Mouse (Mus musculus) adrenal gland (tissue): ENCODE results near the gene Birc2.

ENCODE experiments used
- intact Hi-C: fragments of 180-260 bp; cut with DNase I; formaldehyde crosslinking; loops from one replicate; pipeline ENCODE4 v1.15.1; 2025

Birc2 gene

GRCm38 (mm10) chr9:7848191-7848590, 11.3 kb upstream of the Birc2 start:
- intact Hi-C loops = loop anchor here (5.0 kb wide), 1 partner anchor 131 kb away; no protein-coding TSS in a partner anchor

- intact Hi-C loops = loop anchor here (5.0 kb wide), 1 partner anchor 129 kb away; no protein-coding TSS in a partner anchor
Measured at GRCm38 (mm10) chr9:7846667-7847199, 9.9 kb upstream of the Birc2 start.

- intact Hi-C loops = loop anchor here (5.0 kb wide), 1 partner anchor 128 kb away; no protein-coding TSS in a partner anchor
Measured at GRCm38 (mm10) chr9:7845216-7845895, 8.5 kb upstream of the Birc2 start.

- intact Hi-C loops = no loop called here
Measured at GRCm38 (mm10) chr9:7841221-7841620, 4.4 kb upstream of the Birc2 start.

- intact Hi-C loops = loop anchor here (10.0 kb wide), 2 partner anchors 57 to 73 kb away; partner anchors contain the start of gene Tmem123
Measured at GRCm38 (mm10) chr9:7837806-7838440, 1.1 kb upstream of the Birc2 start.

- intact Hi-C loops = loop anchor here (10.0 kb wide), 2 partner anchors 58 to 72 kb away; partner anchors contain the start of gene Tmem123
Measured at GRCm38 (mm10) chr9:7836331-7836730, 533 bp downstream of the Birc2 start.

- intact Hi-C loops = loop anchor here (10.0 kb wide), 2 partner anchors 59 to 71 kb away; partner anchors contain the start of gene Tmem123
Measured at GRCm38 (mm10) chr9:7835302-7835701, 1.6 kb downstream of the Birc2 start.

GRCm38 (mm10) chr9:7833421-7833820, 3.4 kb downstream of the Birc2 start:
- intact Hi-C loops = loop anchor here (10.0 kb wide), 2 partner anchors 61 to 69 kb away; partner anchors contain the start of gene Tmem123

GRCm38 (mm10) chr9:7829531-7830528, 7.0 kb downstream of the Birc2 start:
- intact Hi-C loops = loop anchor here (10.0 kb wide), 2 partner anchors 65 kb away; partner anchors contain the start of gene Tmem123

- intact Hi-C loops = no loop called here
Measured at GRCm38 (mm10) chr9:7828706-7829105, 8.2 kb downstream of the Birc2 start.

- intact Hi-C loops = no loop called here
Measured at GRCm38 (mm10) chr9:7824916-7825315, 11.9 kb downstream of the Birc2 start.

- intact Hi-C loops = no loop called here
Measured at GRCm38 (mm10) chr9:7822758-7823157, 14.1 kb downstream of the Birc2 start.

- intact Hi-C loops = no loop called here
Measured at GRCm38 (mm10) chr9:7805101-7805506, 31.8 kb downstream of the Birc2 start.

GRCm38 (mm10) chr9:7798555-7798954, 38.3 kb downstream of the Birc2 start:
- intact Hi-C loops = loop anchor here (5.0 kb wide), 1 partner anchor 59 kb away; no protein-coding TSS in a partner anchor

- intact Hi-C loops = loop anchor here (5.0 kb wide), 1 partner anchor 60 kb away; no protein-coding TSS in a partner anchor
Measured at GRCm38 (mm10) chr9:7797542-7797941, 39.3 kb downstream of the Birc2 start.

- intact Hi-C loops = loop anchor here (5.0 kb wide), 1 partner anchor 61 kb away; no protein-coding TSS in a partner anchor
Measured at GRCm38 (mm10) chr9:7796129-7796864, 40.6 kb downstream of the Birc2 start.

- intact Hi-C loops = loop anchor here (5.0 kb wide), 1 partner anchor 62 kb away; no protein-coding TSS in a partner anchor
Measured at GRCm38 (mm10) chr9:7795581-7795980, 41.3 kb downstream of the Birc2 start.

- intact Hi-C loops = no loop called here
Measured at GRCm38 (mm10) chr9:7793561-7793960, 43.3 kb downstream of the Birc2 start.

GRCm38 (mm10) chr9:7790580-7791084, 46.2 kb downstream of the Birc2 start:
- intact Hi-C loops = no loop called here
